Mouse (Mus musculus) MEL (cell line): ENCODE results near the gene Map6d1. TPM values are rescaled to one million over a fixed set of nuclear protein-coding genes. Genes with fewer than 3 reads are reported as not detected.
A peak's percentile ranks its signal among the peaks of the same experiment; 100 is the strongest.

ENCODE experiments used
- DNase-seq: peaks from one replicate; pipeline ENCODE4 v3.0.0; 2011; ENCODE audit warnings: low read depth, low spot score
- H3K27ac ChIP-seq: 2 replicates; pipeline ENCODE4 v1.5.1; 2012; ENCODE audit warnings: low read depth, mild to moderate bottlenecking, control low read depth, low read length, moderate library complexity; ENCODE audit not compliant: control insufficient read depth
- H3K27me3 ChIP-seq, 2 experiments: fragments of 150-350 bp in 1 of 2; sonication (generic) in 1 of 2; 2 replicates each; pipeline ENCODE4 v1.6.1; 2012; ENCODE audit warnings: low read length in 2 of 2, mild to moderate bottlenecking in 2 of 2, improper control_type of control experiment in 1 of 2, moderate library complexity in 1 of 2; ENCODE audit not compliant: insufficient read depth in 2 of 2, control insufficient read depth in 1 of 2
- H3K36me3 ChIP-seq, 2 experiments: 2 replicates each; pipeline ENCODE4 v1.6.1; 2012 to 2014; ENCODE audit warnings: low read length in 2 of 2, improper control_type of control experiment in 1 of 2, inconsistent platforms in 1 of 2, mild to moderate bottlenecking in 1 of 2; ENCODE audit not compliant: insufficient read depth in 2 of 2, control insufficient read depth in 1 of 2
- H3K4me1 ChIP-seq, 2 experiments: fragments of 150-350 bp in 1 of 2; sonication (generic) in 1 of 2; 2 replicates each; pipeline ENCODE4 v1.6.1; 2012; ENCODE audit warnings: low read length in 2 of 2, improper control_type of control experiment in 1 of 2, mild to moderate bottlenecking in 1 of 2; ENCODE audit not compliant: insufficient read depth in 2 of 2, control insufficient read depth in 1 of 2
- H3K4me3 ChIP-seq, 2 experiments: fragments of 150-350 bp in 1 of 2; sonication (generic) in 1 of 2; 2 replicates each; pipeline ENCODE4 v1.5.1; 2012; ENCODE audit warnings: low read depth in 2 of 2, low read length in 2 of 2, mild to moderate bottlenecking in 2 of 2, moderate library complexity in 2 of 2, control low read depth in 1 of 2, improper control_type of control experiment in 1 of 2; ENCODE audit not compliant: control insufficient read depth in 1 of 2, insufficient read depth in 1 of 2
- H3K79me2 ChIP-seq: 2 replicates; pipeline ENCODE4 v1.6.1; 2012; ENCODE audit warnings: mild to moderate bottlenecking, low read length, moderate library complexity; ENCODE audit not compliant: control insufficient read depth, poor library complexity, insufficient read depth
- H3K9ac ChIP-seq: 2 replicates; pipeline ENCODE4 v1.6.1; 2012; ENCODE audit warnings: low read depth, mild to moderate bottlenecking, control low read depth, low read length, moderate library complexity; ENCODE audit not compliant: control insufficient read depth, poor library complexity, severe bottlenecking
- H3K9me3 ChIP-seq: fragments of 150-350 bp; sonication (generic); replicated peaks from 2 replicates; pipeline ENCODE4 v1.6.1; 2012; ENCODE audit warnings: mild to moderate bottlenecking, low read length, improper control_type of control experiment, moderate library complexity; ENCODE audit not compliant: insufficient read depth
- CTCF ChIP-seq, 3 experiments: IDR thresholded peaks in 2 of 3; conservative IDR thresholded peaks in 1 of 3; 2 replicates each; pipeline ENCODE4 v1.5.1; 2011 to 2012; ENCODE audit warnings: low read length in 3 of 3, low read depth in 2 of 3, mild to moderate bottlenecking in 2 of 3, improper control_type of control experiment in 1 of 3, inconsistent platforms in 1 of 3, mixed read lengths in 1 of 3, moderate library complexity in 1 of 3; ENCODE audit not compliant: control insufficient read depth in 1 of 3, insufficient read depth in 1 of 3, poor library complexity in 1 of 3, severe bottlenecking in 1 of 3
- ELF1 ChIP-seq: IDR thresholded peaks from 2 replicates; pipeline ENCODE4 v1.6.1; 2014; ENCODE audit warnings: low read depth, mild to moderate bottlenecking, inconsistent platforms, low read length, improper control_type of control experiment, moderate library complexity
- ETS1 ChIP-seq: IDR thresholded peaks from 2 replicates; pipeline ENCODE4 v1.6.1; 2012; ENCODE audit warnings: low read depth, mild to moderate bottlenecking, inconsistent platforms, low read length, improper control_type of control experiment, moderate library complexity
- GABPA ChIP-seq: IDR thresholded peaks from 2 replicates; pipeline ENCODE4 v1.6.1; 2012; ENCODE audit warnings: low read depth, mild to moderate bottlenecking, inconsistent platforms, low read length, improper control_type of control experiment, moderate library complexity
- JUND ChIP-seq: IDR thresholded peaks from 2 replicates; pipeline ENCODE4 v1.6.1; 2011; ENCODE audit warnings: low read depth, mild to moderate bottlenecking, improper control_type of control experiment, low read length
- MAX ChIP-seq: IDR thresholded peaks from 2 replicates; pipeline ENCODE4 v1.6.1; 2011; ENCODE audit warnings: low read length, improper control_type of control experiment
- MYC ChIP-seq: IDR thresholded peaks from 2 replicates; pipeline ENCODE4 v1.6.1; 2011; ENCODE audit warnings: low read depth, mild to moderate bottlenecking, low read length, improper control_type of control experiment, moderate library complexity
- NELFE ChIP-seq: IDR thresholded peaks from 2 replicates; pipeline ENCODE4 v1.6.1; 2011; ENCODE audit warnings: low read depth, low read length, improper control_type of control experiment
- NRF1 ChIP-seq: IDR thresholded peaks from 2 replicates; pipeline ENCODE4 v1.6.1; 2014; ENCODE audit warnings: low read depth, mild to moderate bottlenecking, inconsistent platforms, low read length, improper control_type of control experiment, moderate library complexity; ENCODE audit not compliant: poor library complexity, insufficient read depth, severe bottlenecking
- POLR2A ChIP-seq, 2 experiments: IDR thresholded peaks; 2 replicates each; pipeline ENCODE4 v1.6.1; 2011 to 2012; ENCODE audit warnings: low read length in 2 of 2, mild to moderate bottlenecking in 2 of 2, control low read depth in 1 of 2, improper control_type of control experiment in 1 of 2, low read depth in 1 of 2, moderate library complexity in 1 of 2; ENCODE audit not compliant: control insufficient read depth in 1 of 2, insufficient read depth in 1 of 2, poor library complexity in 1 of 2
- POLR2AphosphoS2 ChIP-seq: IDR thresholded peaks from 2 replicates; pipeline ENCODE4 v1.6.1; 2011; ENCODE audit warnings: low read length, improper control_type of control experiment
- RAD21 ChIP-seq: IDR thresholded peaks from 2 replicates; pipeline ENCODE4 v1.6.1; 2011; ENCODE audit warnings: mild to moderate bottlenecking, low read depth, low read length, improper control_type of control experiment
- SIN3A ChIP-seq: IDR thresholded peaks from 2 replicates; pipeline ENCODE4 v1.6.1; 2012; ENCODE audit warnings: low read length, improper control_type of control experiment, inconsistent platforms
- SMC3 ChIP-seq: IDR thresholded peaks from 2 replicates; pipeline ENCODE4 v1.6.1; 2011; ENCODE audit warnings: low read depth, low read length, improper control_type of control experiment
- TBP ChIP-seq: IDR thresholded peaks from 2 replicates; pipeline ENCODE4 v1.8.0; 2011; ENCODE audit warnings: low read depth, low read length, improper control_type of control experiment
- UBTF ChIP-seq: IDR thresholded peaks from 2 replicates; pipeline ENCODE4 v1.6.1; 2012; ENCODE audit warnings: low read depth, mild to moderate bottlenecking, inconsistent platforms, low read length, improper control_type of control experiment, moderate library complexity, borderline replicate concordance; ENCODE audit not compliant: insufficient read depth
- USF1 ChIP-seq: IDR thresholded peaks from 2 replicates; pipeline ENCODE4 v1.6.1; 2014; ENCODE audit warnings: low read depth, mild to moderate bottlenecking, inconsistent platforms, low read length, improper control_type of control experiment, moderate library complexity
- ZC3H11A ChIP-seq: IDR thresholded peaks from 2 replicates; pipeline ENCODE4 v1.6.1; 2012; ENCODE audit warnings: low read depth, mild to moderate bottlenecking, inconsistent platforms, low read length, improper control_type of control experiment
- ZMIZ1 ChIP-seq: IDR thresholded peaks from 2 replicates; pipeline ENCODE4 v1.6.1; 2012; ENCODE audit warnings: low read depth, mild to moderate bottlenecking, inconsistent platforms, low read length, improper control_type of control experiment, moderate library complexity
- ZNF384 ChIP-seq: IDR thresholded peaks from 2 replicates; pipeline ENCODE4 v1.6.1; 2012; ENCODE audit warnings: low read depth, mild to moderate bottlenecking, inconsistent platforms, low read length, improper control_type of control experiment
- polyA plus RNA-seq, 2 experiments: library from polyadenylated mRNA; stranded (reverse) in 1 of 2; unstranded in 1 of 2; fragments of >175 nt in 1 of 2; fragments of >200 nt in 1 of 2; gene quantifications; 2 replicates each; pipeline versions ENCODE4 v1.2.1 to v1.2.4; 2012; ENCODE audit warnings: low replicate concordance in 2 of 2, low read depth in 1 of 2; ENCODE audit not compliant: insufficient read length in 2 of 2, insufficient read depth in 1 of 2, missing spikeins in 1 of 2
- total RNA-seq: library from RNA; depleted of rRNA; stranded (reverse); fragments of 300-350 nt; gene quantifications from 2 replicates; pipeline ENCODE4 v1.2.3, GENCODE M21; 2012

Map6d1 gene
- total and polyA plus RNA-seq, 3 experiments = 0.08 TPM; not detected in 2

DNA sequence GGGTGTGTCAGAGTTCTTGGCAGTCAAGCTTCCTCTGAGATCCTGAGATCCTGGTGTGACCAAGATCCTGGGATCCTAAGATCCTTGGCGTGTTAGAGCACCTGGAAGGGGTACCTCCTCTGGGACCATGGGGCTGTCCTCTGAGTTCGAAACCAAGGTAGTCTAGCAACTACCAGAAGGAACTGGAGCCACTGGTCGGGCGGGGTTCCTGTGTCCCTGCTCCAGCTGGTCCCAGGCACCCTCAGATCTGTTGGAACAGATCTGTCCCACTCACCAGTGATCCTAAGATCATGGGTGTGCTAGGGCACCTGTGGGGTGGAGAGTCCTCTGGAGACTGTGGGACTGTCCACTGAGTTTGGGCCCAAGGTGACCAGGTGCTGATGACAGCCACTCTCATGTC, 14.5 kb downstream of the Map6d1 start:
- H3K27me3 ChIP-seq = no peaks in the 10 kb centered on the region
- no peak overlapping the region for H3K27ac ChIP-seq
- DNase-seq = no peak
- H3K79me2 ChIP-seq = no peaks in the 10 kb centered on the region
- no peaks in the 10 kb centered on the region for H3K9me3 ChIP-seq
- TF ChIP-seq ETS1 (no peak), ZNF384 (no peak), ELF1 (no peak), SIN3A (no peak), ZMIZ1 (no peak), MAX (no peak)
- no peaks in the 10 kb centered on the region for H3K4me1 ChIP-seq
- peaks cover 0 to 3% of the 10 kb centered on the region in 2 experiments; a peak in 2 of 4 replicates for H3K36me3 ChIP-seq
- H3K4me3 ChIP-seq = no peak overlapping the region
- H3K9ac ChIP-seq = no peak overlapping the region

DNA sequence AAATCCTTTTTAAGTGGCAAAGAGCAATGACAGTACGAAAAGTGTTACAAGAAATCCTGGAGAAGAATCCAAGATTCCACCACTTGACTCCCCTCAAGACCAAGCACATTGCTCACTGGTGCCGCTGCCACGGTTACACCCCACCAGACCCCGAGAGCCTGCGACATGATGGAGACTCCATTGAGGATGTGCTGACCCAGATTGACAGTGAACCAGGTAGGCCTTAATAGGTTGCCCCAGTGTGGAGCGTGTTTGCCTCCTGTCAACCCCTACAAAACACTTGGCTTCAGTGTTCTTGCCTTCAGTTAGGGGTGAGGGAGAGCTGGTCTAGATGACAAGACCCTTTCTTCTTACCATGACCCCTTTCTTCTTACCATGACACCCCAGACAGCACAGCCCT, 18.4 kb downstream of the Map6d1 start:
- Histone ChIP-seq H3K9ac (no peak overlapping the region), H3K4me3 (no peak overlapping the region), H3K27ac (no peak overlapping the region), H3K4me1 (no peaks in the 10 kb centered on the region), H3K79me2 (no peaks in the 10 kb centered on the region), H3K9me3 (no peaks in the 10 kb centered on the region), H3K27me3 (no peaks in the 10 kb centered on the region), H3K36me3 (peaks cover 0 to 3% of the 10 kb centered on the region in 2 experiments; a peak in 2 of 4 replicates)
- no peak for DNase-seq
- TF ChIP-seq TBP (no peak), POLR2AphosphoS2 (no peak), SMC3 (no peak), UBTF (no peak), USF1 (no peak), NELFE (no peak), ELF1 (no peak), JUND (no peak), ZC3H11A (no peak), ZNF384 (no peak), GABPA (no peak)

DNA sequence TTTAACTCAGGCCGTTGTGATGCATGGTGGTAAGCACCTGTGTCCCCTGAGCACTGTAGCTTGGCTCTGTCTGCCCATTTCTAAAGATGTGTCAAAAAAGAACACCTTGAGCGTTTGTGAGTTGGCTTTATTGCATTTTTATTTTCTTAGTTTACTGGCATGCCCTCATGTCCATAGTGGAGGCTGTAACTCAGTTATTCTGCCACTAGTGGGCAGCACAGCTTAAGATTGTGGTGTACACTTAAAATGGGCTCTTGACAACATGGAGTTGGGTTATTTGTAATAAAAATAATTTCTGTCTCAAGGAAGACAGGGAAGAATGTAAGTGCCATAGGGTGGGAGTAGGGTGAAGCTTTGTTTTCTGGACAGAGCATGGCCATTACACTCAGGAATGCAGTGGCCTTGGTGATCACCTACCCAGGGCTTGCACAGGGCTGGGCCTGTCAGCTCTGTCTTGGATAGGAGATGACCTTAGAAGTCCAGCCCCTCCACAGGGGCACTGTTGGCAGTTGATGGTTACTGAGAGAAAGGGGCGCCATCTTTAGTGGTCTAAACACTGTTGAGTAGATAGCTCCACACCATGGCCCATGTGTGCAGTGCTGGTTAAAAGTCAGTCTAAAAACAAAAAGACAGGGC, 27.4 kb downstream of the Map6d1 start:
- Histone ChIP-seq H3K9ac (no peak overlapping the region), H3K79me2 (no peaks in the 10 kb centered on the region), H3K9me3 (no peaks in the 10 kb centered on the region), H3K36me3 (peaks cover 0 to 1% of the 10 kb centered on the region in 2 experiments; a peak in 2 of 4 replicates), H3K4me1 (no peaks in the 10 kb centered on the region), H3K27ac (no peak overlapping the region), H3K4me3 (no peak overlapping the region), H3K27me3 (no peaks in the 10 kb centered on the region)
- peak; percentile 73 for DNase-seq
- TF ChIP-seq MYC (no peak), SMC3 (peak; percentile 80), ZC3H11A (peak; percentile 62), ZMIZ1 (no peak), RAD21 (peak; percentile 81), JUND (no peak), MAX (no peak), CTCF (IDR thresholded peaks at IDR 0.05 in 2 of 3, conservative IDR thresholded peaks at IDR 0.05 in 1 of 3; ENCODE audit: control insufficient read depth in 1 of 3, insufficient read depth in 1 of 3, low read depth in 2 of 3, low read length in 3 of 3, poor library complexity in 1 of 3, severe bottlenecking in 1 of 3) (peak; percentile 59 to 88 (median 83)), NRF1 (no peak), POLR2A (IDR thresholded peaks at IDR 0.05; ENCODE audit: control insufficient read depth in 1 of 2, insufficient read depth in 1 of 2, low read depth in 1 of 2, low read length in 2 of 2, poor library complexity in 1 of 2) (no peak)
